Mouse (Mus musculus): ENCODE data around the gene Ankmy1. TPM values are rescaled to one million over a fixed set of nuclear protein-coding genes. Genes with fewer than 3 reads are reported as not detected.

The Ankmy1 gene
- polyA plus RNA-seq (2014; fragmentation: Nextera tagmentation; extraction: Ambion mirVana) = 0.20 and 0.41 TPM in 2 replicates

- no peaks in the 10 kb centered on the region; the same call in 1 of the 2 replicates for H3K4me1 ChIP-seq (ENCODE audit: insufficient read depth)
- peak; percentile 87 for DNase-seq
- WGBS = 0% methylated on average over 15 of the region's 15 CpGs
- no peaks in the 10 kb centered on the region for H3K9me3 ChIP-seq (ENCODE audit: low read depth, low read length)
- no peaks in the 10 kb centered on the region for H3K36me3 ChIP-seq (ENCODE audit: insufficient read depth)
- peak within 1 kb of the TSS; percentile 11; the same call in 1 of the 2 replicates for H3K4me3 ChIP-seq (ENCODE audit: low read depth, low read length)
- peak within 1 kb of the TSS; percentile 52 for H3K4me2 ChIP-seq
- no peak within 1 kb of the TSS for H3K9ac ChIP-seq
- ATAC-seq (ENCODE audit: insufficient read depth) = peak; percentile 39
- no peaks in the 10 kb centered on the region for H3K27me3 ChIP-seq (ENCODE audit: insufficient read depth, low read length)
- TF ChIP-seq CTCF (IDR thresholded peaks at IDR 0.05; ENCODE audit: low read depth) = no peak
- H3K27ac ChIP-seq (ENCODE audit: low read depth) = no peak within 1 kb of the TSS
Measured at GRCm38 (mm10) chr1:92902786-92903185, at the start of gene Ankmy1. Gene Ankmy1, minus strand, starts transcription at chr1:92902906.

GRCm38 (mm10) chr1:92950607-92951006, 47.9 kb upstream of the Ankmy1 start, which contains the start of gene Gpr35:
Gene Gpr35, plus strand, starts transcription at chr1:92950865.
- no peak for DNase-seq
- TF ChIP-seq CTCF (IDR thresholded peaks at IDR 0.05; ENCODE audit: low read depth) = no peak
- no peak within 1 kb of the TSS for H3K4me2 ChIP-seq
- ATAC-seq (ENCODE audit: insufficient read depth) = no peak
- H3K9me3 ChIP-seq (ENCODE audit: low read depth, low read length) = no peaks in the 10 kb centered on the region
- H3K9ac ChIP-seq = no peak within 1 kb of the TSS
- WGBS = 55% methylated on average over 5 of the region's 5 CpGs
- H3K4me3 ChIP-seq (ENCODE audit: low read depth, low read length) = no peak within 1 kb of the TSS
- H3K27ac ChIP-seq (ENCODE audit: low read depth) = no peak within 1 kb of the TSS
- peaks cover 34% of the 10 kb centered on the region for H3K36me3 ChIP-seq (ENCODE audit: insufficient read depth)
- no peaks in the 10 kb centered on the region for H3K4me1 ChIP-seq (ENCODE audit: insufficient read depth)
- H3K27me3 ChIP-seq (ENCODE audit: insufficient read depth, low read length) = no peaks in the 10 kb centered on the region

GRCm38 (mm10) chr1:92949426-92949825, 46.7 kb upstream of the Ankmy1 start:
- Histone ChIP-seq H3K36me3 (ENCODE audit: insufficient read depth) (peaks cover 46% of the 10 kb centered on the region), H3K27me3 (ENCODE audit: insufficient read depth, low read length) (no peaks in the 10 kb centered on the region), H3K4me1 (ENCODE audit: insufficient read depth) (no peaks in the 10 kb centered on the region), H3K4me2 (no peak overlapping the region), H3K27ac (ENCODE audit: low read depth) (no peak overlapping the region), H3K9ac (no peak overlapping the region), H3K9me3 (ENCODE audit: low read depth, low read length) (no peaks in the 10 kb centered on the region), H3K4me3 (ENCODE audit: low read depth, low read length) (no peak overlapping the region)
- ATAC-seq (ENCODE audit: insufficient read depth) = no peak
- 46% methylated on average over 6 of the region's 6 CpGs for WGBS
- peak; percentile 42 for DNase-seq
- peak; percentile 60 for TF ChIP-seq CTCF (IDR thresholded peaks at IDR 0.05; ENCODE audit: low read depth)

- peaks cover 58% of the 10 kb centered on the region for H3K36me3 ChIP-seq (ENCODE audit: insufficient read depth)
- H3K27me3 ChIP-seq (ENCODE audit: insufficient read depth, low read length) = no peaks in the 10 kb centered on the region
- no peak overlapping the region for H3K9ac ChIP-seq
- H3K4me3 ChIP-seq (ENCODE audit: low read depth, low read length) = no peak overlapping the region
- H3K4me1 ChIP-seq (ENCODE audit: insufficient read depth) = no peaks in the 10 kb centered on the region
- DNase-seq (no peak), ATAC-seq (ENCODE audit: insufficient read depth) (no peak)
- 94% methylated on average over 3 of the region's 3 CpGs for WGBS
- no peaks in the 10 kb centered on the region for H3K9me3 ChIP-seq (ENCODE audit: low read depth, low read length)
- TF ChIP-seq CTCF (IDR thresholded peaks at IDR 0.05; ENCODE audit: low read depth) = no peak
- H3K4me2 ChIP-seq = no peak overlapping the region
- no peak overlapping the region for H3K27ac ChIP-seq (ENCODE audit: low read depth)
Measured at GRCm38 (mm10) chr1:92947966-92948365, 45.3 kb upstream of the Ankmy1 start.

- no peaks in the 10 kb centered on the region for H3K4me1 ChIP-seq (ENCODE audit: insufficient read depth)
- no peak overlapping the region for H3K4me3 ChIP-seq (ENCODE audit: low read depth, low read length)
- no peaks in the 10 kb centered on the region for H3K27me3 ChIP-seq (ENCODE audit: insufficient read depth, low read length)
- H3K9ac ChIP-seq = no peak overlapping the region
- H3K9me3 ChIP-seq (ENCODE audit: low read depth, low read length) = no peaks in the 10 kb centered on the region
- 94% methylated on average over 19 of the region's 19 CpGs for WGBS
- H3K4me2 ChIP-seq = no peak overlapping the region
- DNase-seq = no peak
- no peak for TF ChIP-seq CTCF (IDR thresholded peaks at IDR 0.05; ENCODE audit: low read depth)
- no peak for ATAC-seq (ENCODE audit: insufficient read depth)
- H3K36me3 ChIP-seq (ENCODE audit: insufficient read depth) = peaks cover 86% of the 10 kb centered on the region
- no peak overlapping the region for H3K27ac ChIP-seq (ENCODE audit: low read depth)
Measured at GRCm38 (mm10) chr1:92943219-92943989, 40.7 kb upstream of the Ankmy1 start.

GRCm38 (mm10) chr1:92939746-92940145, 37.0 kb upstream of the Ankmy1 start:
- Histone ChIP-seq H3K27ac (ENCODE audit: low read depth) (no peak overlapping the region), H3K9ac (no peak overlapping the region), H3K9me3 (ENCODE audit: low read depth, low read length) (no peaks in the 10 kb centered on the region), H3K4me1 (ENCODE audit: insufficient read depth) (peaks cover 10% of the 10 kb centered on the region), H3K36me3 (ENCODE audit: insufficient read depth) (peaks cover 57% of the 10 kb centered on the region), H3K4me3 (ENCODE audit: low read depth, low read length) (no peak overlapping the region), H3K4me2 (no peak overlapping the region), H3K27me3 (ENCODE audit: insufficient read depth, low read length) (no peaks in the 10 kb centered on the region)
- TF ChIP-seq CTCF (IDR thresholded peaks at IDR 0.05; ENCODE audit: low read depth) = no peak
- ATAC-seq (ENCODE audit: insufficient read depth) = no peak
- 92% methylated on average over 4 of the region's 4 CpGs for WGBS
- DNase-seq = no peak

GRCm38 (mm10) chr1:92937797-92938196, 35.1 kb upstream of the Ankmy1 start:
- Histone ChIP-seq H3K27me3 (ENCODE audit: insufficient read depth, low read length) (no peaks in the 10 kb centered on the region), H3K27ac (ENCODE audit: low read depth) (no peak overlapping the region), H3K9ac (no peak overlapping the region), H3K4me2 (no peak overlapping the region), H3K36me3 (ENCODE audit: insufficient read depth) (peaks cover 41% of the 10 kb centered on the region), H3K4me1 (ENCODE audit: insufficient read depth) (peaks cover 15% of the 10 kb centered on the region), H3K9me3 (ENCODE audit: low read depth, low read length) (no peaks in the 10 kb centered on the region), H3K4me3 (ENCODE audit: low read depth, low read length) (no peak overlapping the region)
- WGBS = 87% methylated on average over 3 of the region's 3 CpGs
- no peak for TF ChIP-seq CTCF (IDR thresholded peaks at IDR 0.05; ENCODE audit: low read depth)
- no peak for ATAC-seq (ENCODE audit: insufficient read depth)
- no peak for DNase-seq

Data from lung, embryonic 14.5 days (tissue).